Mouse (Mus musculus) liver, adult 2 months (tissue): ENCODE measurements around the gene Morn3.

Experiments
- CTCF ChIP-seq: fragments of 200-500 bp; IDR thresholded peaks from 2 replicates; pipeline ENCODE4 v1.5.1; 2011; ENCODE audit warnings: low read depth, low read length, control low read depth
- POLR2A ChIP-seq: fragments of 200-500 bp; IDR thresholded peaks from 2 replicates; pipeline ENCODE4 v1.6.1; 2011; ENCODE audit warnings: low read length, control low read depth; ENCODE audit not compliant: insufficient read depth; ENCODE audit errors: extremely low read depth

- no peak for TF ChIP-seq CTCF
- no peak for TF ChIP-seq POLR2A
These were observed 49.3 kb downstream of the Morn3 start for GRCm38 (mm10) chr5:122997205-122998204.
